ENCODE assay signal across 28 mouse cellular contexts in the genomic region with DNA sequence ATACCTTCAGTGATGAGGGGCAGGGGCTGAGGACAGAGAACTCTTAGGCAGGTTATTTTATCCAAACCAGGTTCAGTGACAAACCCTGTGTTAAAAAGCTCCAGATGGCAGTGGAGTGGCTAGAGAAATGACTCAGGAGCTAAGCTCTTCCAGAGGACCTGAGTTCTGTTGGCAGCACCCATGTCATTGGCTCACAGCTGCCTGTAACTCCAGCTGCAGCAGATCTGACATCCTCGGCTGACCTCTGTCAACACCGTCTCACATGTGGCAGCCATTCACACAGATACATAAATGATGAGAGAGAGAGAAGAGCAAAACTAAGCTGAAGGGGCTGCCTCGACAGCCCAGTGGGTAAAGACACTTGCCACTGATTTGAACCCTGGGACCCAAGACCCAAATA. TPM values are rescaled to one million over a fixed set of nuclear protein-coding genes. Genes with fewer than 3 reads are reported as not detected.
A peak's percentile ranks its signal among the peaks of the same experiment; 100 is the strongest.
DNase-seq lines count a peak whose midpoint lies in the region; ATAC-seq and TF ChIP-seq lines count a peak whose summit lies in the region.
"Had no signal": no experiment of that assay in that cellular context is flagged by ENCODE, and none has a peak within 500 bp of the region (broad histone marks: within the 10 kb centered on the region; RNA-seq: fewer than 3 reads in every experiment).

No protein-coding gene starts in this region.

- peak; percentile 52 for DNase-seq in gastrocnemius, postnatal 14 days
- no peak for DNase-seq in gastrocnemius, postnatal 25 days
- DNase-seq in lung, postnatal 0 days (ENCODE audit: low spot score) = no peak
- DNase-seq in lung, adult 18-20 months = no peak
- DNase-seq in 3T3-L1 (ENCODE audit: low read depth, low spot score) = peak; percentile 85
- DNase-seq in adipocyte (ENCODE audit: low spot score) = peak; percentile 40
- no peak for DNase-seq in left cerebral cortex, adult 8-10 months (ENCODE audit: low spot score in 2 of 2)
- DNase-seq: adrenal gland, postnatal 10 days; adrenal gland, postnatal 36 days; cerebellum, adult 2 months; cerebellum, adult 9-11 months; cerebellum, postnatal 25 days; gastrocnemius, postnatal 10 days had no signal

- no peaks in the 10 kb centered on the region for H3K27me3 ChIP-seq in lung, postnatal 0 days (replicated peaks; ENCODE audit: insufficient read depth, low read length)
- H3K27me3 ChIP-seq: forebrain, embryonic 13.5 days; hindbrain, embryonic 12.5 days; hindbrain, embryonic 15.5 days had no signal

- WGBS in lung, postnatal 0 days = 32% methylated on average over 3 of the region's 3 CpGs

- ATAC-seq in lung, postnatal 0 days = 0 out of 2 replicates have a peak, but pooled peaks have one; percentile 28
- ATAC-seq: activated CD4-positive, CD25-positive, alpha-beta regulatory T cell, adult 4 months; CD4-positive, CD25-positive, alpha-beta regulatory T cell, adult 4 months; forebrain, embryonic 13.5 days; forebrain, embryonic 16.5 days had no signal

- H3K36me3 ChIP-seq in lung, postnatal 0 days (ENCODE audit: insufficient read depth, low read length) = no peaks in the 10 kb centered on the region
- H3K36me3 ChIP-seq: forebrain, embryonic 10.5 days; hindbrain, embryonic 12.5 days; hindbrain, embryonic 15.5 days had no signal

- H3K4me1 ChIP-seq in lung, postnatal 0 days (ENCODE audit: insufficient read depth, low read depth, low read length) = no peaks in the 10 kb centered on the region
- H3K4me1 ChIP-seq: forebrain, embryonic 13.5 days; hindbrain, embryonic 12.5 days; hindbrain, embryonic 15.5 days had no signal

- no peak for TF ChIP-seq CTCF in lung, postnatal 0 days (IDR thresholded peaks at IDR 0.05)

- TF ChIP-seq EP300 in lung, postnatal 0 days (IDR thresholded peaks at IDR 0.05) = no peak

- no peaks in the 10 kb centered on the region for H3K9me3 ChIP-seq in lung, postnatal 0 days (ENCODE audit: low read length)
- H3K9me3 ChIP-seq: forebrain, embryonic 10.5 days; forebrain, embryonic 13.5 days; hindbrain, embryonic 12.5 days; hindbrain, embryonic 15.5 days had no signal

- no peak overlapping the region for H3K4me2 ChIP-seq in lung, postnatal 0 days (replicated peaks; ENCODE audit: low read depth, low read length)
- H3K4me2 ChIP-seq: forebrain, embryonic 13.5 days; heart, embryonic 11.5 days; hindbrain, embryonic 12.5 days; hindbrain, embryonic 15.5 days had no signal

- no peak overlapping the region for H3K27ac ChIP-seq in lung, postnatal 0 days (ENCODE audit: low read length)
- H3K27ac ChIP-seq: forebrain, embryonic 10.5 days; forebrain, embryonic 13.5 days; hindbrain, embryonic 12.5 days; hindbrain, embryonic 15.5 days had no signal

- intact Hi-C loops in gastrocnemius, postnatal 14 days (cut with DNase I; ENCODE audit: low total_unique reads) = no loop called here

- H3K4me3 ChIP-seq in lung, postnatal 0 days (ENCODE audit: low read depth, low read length) = no peak overlapping the region
- H3K4me3 ChIP-seq: forebrain, embryonic 10.5 days; forebrain, embryonic 13.5 days; hindbrain, embryonic 12.5 days; hindbrain, embryonic 15.5 days had no signal

- no peak overlapping the region for H3K9ac ChIP-seq in lung, postnatal 0 days (replicated peaks; ENCODE audit: low read depth)
- H3K9ac ChIP-seq: forebrain, embryonic 13.5 days; hindbrain, embryonic 12.5 days; hindbrain, embryonic 15.5 days had no signal

RNA-seq across cellular contexts. Expression of a gene that starts 7.0 kb away (rescaled TPM):
- under 1 TPM in 1 of 2 experiments, not detected in 1; 0.80 TPM for total RNA-seq in gastrocnemius, postnatal 14 days (2021)
- under 1 TPM in 1 of 2 experiments, not detected in 1; 0.67 TPM for total RNA-seq in gastrocnemius, postnatal 25 days (2021)
- 0.30 TPM in 1 of 2 replicates, not detected in the other for polyA plus RNA-seq in lung, postnatal 0 days (2015; fragmentation: Nextera tagmentation; extraction: Ambion mirVana)
- under 1 TPM in 2 of 4 experiments, not detected in 2; 0.30 to 0.37 TPM for total RNA-seq in left cerebral cortex, adult 8-10 months (2022)
- total RNA-seq: common myeloid progenitor, adult 5-6 weeks; gastrocnemius, adult 18-20 months; heart, adult 18-20 months; heart, postnatal 25 days; hematopoietic stem cell, adult 5-6 weeks; MEL had no signal
- polyA plus RNA-seq: activated CD4-positive, CD25-positive, alpha-beta regulatory T cell, adult 4 months; CD4-positive, CD25-positive, alpha-beta regulatory T cell, adult 4 months; embryonic facial prominence, embryonic 11.5 days; forebrain, embryonic 10.5 days; forebrain, embryonic 13.5 days; forebrain, embryonic 16.5 days had no signal

RNA-seq across cellular contexts. Expression of a gene that starts 7.4 kb away (rescaled TPM):
- total RNA-seq in gastrocnemius, postnatal 14 days (2021) = 10 to 100 TPM; 13.8 to 20.6 TPM
- 1 to 10 TPM; 6.5 to 9.4 TPM for total RNA-seq in gastrocnemius, postnatal 25 days (2021)
- polyA plus RNA-seq in lung, postnatal 0 days (2015; fragmentation: Nextera tagmentation; extraction: Ambion mirVana) = 9.1 and 10.4 TPM in 2 replicates
- total RNA-seq in left cerebral cortex, adult 8-10 months (2022) = 10 to 100 TPM; 14.2 to 17.9 (median 15.9) TPM
- total RNA-seq: common myeloid progenitor, adult 5-6 weeks; hematopoietic stem cell, adult 5-6 weeks had no signal
- polyA plus RNA-seq: CD4-positive, CD25-positive, alpha-beta regulatory T cell, adult 4 months had no signal

Comparison
In these comparisons a context has a peak if more than half of its experiments do, and no peak if none do; other contexts are left out.
1. DNase-seq: peak in gastrocnemius, postnatal 14 days (single experiment), 3T3-L1 (single experiment) and adipocyte (single experiment); none in gastrocnemius, postnatal 25 days (single experiment), lung, postnatal 0 days (single experiment), lung, adult 18-20 months (0 of 2) and left cerebral cortex, adult 8-10 months (0 of 2).